Mouse (Mus musculus) stomach, embryonic 15.5 days (tissue): ENCODE data around the gene Mmp8. TPM values are rescaled to one million over a fixed set of nuclear protein-coding genes. Genes with fewer than 3 reads are reported as not detected.

ENCODE experiments used
- ATAC-seq: fragments of 200-750 bp; cut with Nextera tagmentation; 2 replicates; pipeline ENCODE4 v1.8.0; 2017; ENCODE audit warnings: low read depth, moderate number of reproducible peaks, moderate TSS enrichment; ENCODE audit not compliant: insufficient read depth, low FRiP score
- H3K27ac ChIP-seq: fragments of 300-500 bp; sonication (generic); 2 replicates; pipeline ENCODE4 v1.5.1; 2015; ENCODE audit warnings: mild to moderate bottlenecking, inconsistent platforms
- H3K27me3 ChIP-seq: fragments of 300-500 bp; sonication (generic); replicated peaks from 2 replicates; pipeline ENCODE4 v1.6.1; 2015; ENCODE audit warnings: inconsistent platforms
- H3K36me3 ChIP-seq: fragments of 300-500 bp; sonication (generic); 2 replicates; pipeline ENCODE4 v1.6.1; 2015; ENCODE audit warnings: inconsistent platforms
- H3K4me1 ChIP-seq: fragments of 300-500 bp; sonication (generic); 2 replicates; pipeline ENCODE4 v1.6.1; 2015; ENCODE audit warnings: inconsistent platforms
- H3K4me2 ChIP-seq: fragments of 300-500 bp; sonication (generic); 2 replicates; pipeline ENCODE4 v1.6.1; 2015; ENCODE audit warnings: mild to moderate bottlenecking, inconsistent platforms
- H3K4me3 ChIP-seq: fragments of 300-500 bp; sonication (generic); replicated peaks from 2 replicates; pipeline ENCODE4 v1.5.1; 2015; ENCODE audit warnings: inconsistent platforms
- H3K9ac ChIP-seq: fragments of 300-500 bp; sonication (generic); 2 replicates; pipeline ENCODE4 v1.6.1; 2015; ENCODE audit warnings: inconsistent platforms
- H3K9me3 ChIP-seq: fragments of 300-500 bp; sonication (generic); 2 replicates; pipeline ENCODE4 v1.6.1; 2016; ENCODE audit warnings: inconsistent platforms
- WGBS: fragments of 180-500 bp; shearing (Covaris S2); methylation state at CpG from one replicate; pipeline ENCODE4 v1.1.7; 2015; 5-methylcytosine and 5-hydroxymethylcytosine counted together
- polyA plus RNA-seq: library from polyadenylated mRNA; unstranded; fragments of >200 nt; fragmentation: Nextera tagmentation; extraction: Ambion mirVana; gene quantifications from 2 replicates; pipeline ENCODE4 v1.2.1, GENCODE M21; 2015

Gene Mmp8
- polyA plus RNA-seq, 1 experiment from 2014 or later = 11.7 TPM

GRCm38 (mm10) chr9:7602982-7603742 is 44.9 kb downstream of the Mmp8 start:
- Histone ChIP-seq H3K4me1 (no peaks in the 10 kb centered on the region), H3K9ac (no peak overlapping the region), H3K27me3 (no peaks in the 10 kb centered on the region), H3K27ac (no peak overlapping the region), H3K4me2 (no peak overlapping the region), H3K9me3 (no peaks in the 10 kb centered on the region), H3K4me3 (no peak overlapping the region), H3K36me3 (no peaks in the 10 kb centered on the region)
- 0% methylated on average over 3 of the region's 3 CpGs for WGBS
- ATAC-seq = no peak

GRCm38 (mm10) chr9:7604005-7604404 is 45.7 kb downstream of the Mmp8 start:
- Histone ChIP-seq H3K9me3 (no peaks in the 10 kb centered on the region), H3K9ac (no peak overlapping the region), H3K4me1 (no peaks in the 10 kb centered on the region), H3K27ac (no peak overlapping the region), H3K4me3 (no peak overlapping the region), H3K4me2 (no peak overlapping the region), H3K36me3 (no peaks in the 10 kb centered on the region), H3K27me3 (no peaks in the 10 kb centered on the region)
- 62% methylated on average over 6 of the region's 6 CpGs for WGBS
- ATAC-seq = no peak

- Histone ChIP-seq H3K27ac (no peak overlapping the region), H3K36me3 (no peaks in the 10 kb centered on the region), H3K27me3 (no peaks in the 10 kb centered on the region), H3K4me2 (no peak overlapping the region), H3K9me3 (no peaks in the 10 kb centered on the region), H3K4me1 (no peaks in the 10 kb centered on the region), H3K4me3 (no peak overlapping the region), H3K9ac (no peak overlapping the region)
- 84% methylated on average over 12 of the region's 12 CpGs for WGBS
- ATAC-seq = no peak
These were observed 47.4 kb downstream of the Mmp8 start for GRCm38 (mm10) chr9:7605638-7606037.

Other genes starting within 250 kb of the Mmp8 start
- 0.14 and 0.28 TPM in 2 replicates for gene Mmp12, start 214.1 kb upstream of the Mmp8 start, polyA plus RNA-seq
- gene Mmp1b, start 170.4 kb upstream of the Mmp8 start, polyA plus RNA-seq = not detected in 2 replicates
- gene Mmp3, start 112.6 kb upstream of the Mmp8 start, polyA plus RNA-seq = 0.06 TPM in 1 of 2 replicates, not detected in the other
- 0.08 TPM in 1 of 2 replicates, not detected in the other for gene Mmp10, start 56.1 kb upstream of the Mmp8 start, polyA plus RNA-seq
- 0.06 TPM in 1 of 2 replicates, not detected in the other for gene Mmp27, start 12.9 kb downstream of the Mmp8 start, polyA plus RNA-seq
- 0.05 TPM in 1 of 2 replicates, not detected in the other for gene Mmp20, start 69.8 kb downstream of the Mmp8 start, polyA plus RNA-seq
- 0.81 and 0.90 TPM in 2 replicates for gene Mmp7, start 133.6 kb downstream of the Mmp8 start, polyA plus RNA-seq
- 114 and 122 TPM in 2 replicates for gene Tmem123, start 205.6 kb downstream of the Mmp8 start, polyA plus RNA-seq